Mouse (Mus musculus) forebrain, embryonic 10.5 days (tissue): Measurements from ENCODE around the gene Apoh. TPM values are rescaled to one million over a fixed set of nuclear protein-coding genes. Genes with fewer than 3 reads are reported as not detected.

ENCODE experiments used
- DNase-seq: peaks from one replicate; pipeline ENCODE4 v3.0.0-alpha.2; 2017; ENCODE audit warnings: low spot score; ENCODE audit errors: extremely low spot score
- H3K27ac ChIP-seq: fragments of 300-500 bp; sonication (generic); 2 replicates; pipeline ENCODE4 v1.5.1; 2016; ENCODE audit warnings: mild to moderate bottlenecking
- H3K27me3 ChIP-seq: fragments of 300-500 bp; sonication (generic); 2 replicates; pipeline ENCODE4 v1.6.1; 2016; ENCODE audit warnings: mild to moderate bottlenecking; ENCODE audit not compliant: poor library complexity, severe bottlenecking
- H3K36me3 ChIP-seq: fragments of 300-500 bp; sonication (generic); replicated peaks from 2 replicates; pipeline ENCODE4 v1.6.1; 2016; ENCODE audit warnings: mild to moderate bottlenecking, moderate library complexity
- H3K4me1 ChIP-seq: fragments of 300-500 bp; sonication (generic); 2 replicates; pipeline ENCODE4 v1.6.1; 2016
- H3K4me3 ChIP-seq: fragments of 300-500 bp; sonication (generic); 2 replicates; pipeline ENCODE4 v1.5.1; 2016; ENCODE audit warnings: mild to moderate bottlenecking, moderate library complexity
- H3K9me3 ChIP-seq: fragments of 300-500 bp; sonication (generic); 2 replicates; pipeline ENCODE4 v1.6.1; 2016; ENCODE audit warnings: mild to moderate bottlenecking, moderate library complexity
- WGBS: fragments of 180-500 bp; shearing (Covaris S2); methylation state at CpG from one replicate; pipeline ENCODE4 v1.1.7; 2016; 5-methylcytosine and 5-hydroxymethylcytosine counted together
- polyA plus RNA-seq: library from polyadenylated mRNA; unstranded; fragments of >200 nt; fragmentation: Nextera tagmentation; extraction: Ambion mirVana; gene quantifications from 2 replicates; pipeline ENCODE4 v1.2.1, GENCODE M21; 2016

Apoh gene
- polyA plus RNA-seq, 1 experiment from 2014 or later: not detected

GRCm38 (mm10) chr11:108409876-108410644 lies 66.9 kb downstream of the Apoh start:
- DNase-seq: no peak
- Histone ChIP-seq H3K27ac (no peak overlapping the region), H3K36me3 (no peaks in the 10 kb centered on the region), H3K4me1 (peaks cover 7% of the 10 kb centered on the region; the same call in 1 of the 2 replicates), H3K9me3 (no peaks in the 10 kb centered on the region), H3K4me3 (no peak overlapping the region), H3K27me3 (no peaks in the 10 kb centered on the region)
- 80% methylated on average over 8 of the region's 9 CpGs for WGBS

- 0 out of 2 replicates have a peak, but pooled peaks cover 3% of the 10 kb centered on the region for H3K4me1 ChIP-seq
- H3K9me3 ChIP-seq: no peaks in the 10 kb centered on the region
- H3K36me3 ChIP-seq: no peaks in the 10 kb centered on the region
- H3K4me3 ChIP-seq: no peak overlapping the region
- no peak overlapping the region for H3K27ac ChIP-seq
- H3K27me3 ChIP-seq: peaks cover 2% of the 10 kb centered on the region; the same call in 1 of the 2 replicates
- 91% methylated on average over 1 of the region's 1 CpGs for WGBS
- DNase-seq: no peak
Observed at GRCm38 (mm10) chr11:108416360-108416759, 73.2 kb downstream of the Apoh start.

- 61% methylated on average over 1 of the region's 1 CpGs for WGBS
- DNase-seq: no peak
- no peak overlapping the region for H3K27ac ChIP-seq
- H3K9me3 ChIP-seq: no peaks in the 10 kb centered on the region
- H3K4me3 ChIP-seq: no peak overlapping the region
- peaks cover 15% of the 10 kb centered on the region for H3K4me1 ChIP-seq
- no peaks in the 10 kb centered on the region for H3K36me3 ChIP-seq
- peaks cover 23% of the 10 kb centered on the region for H3K27me3 ChIP-seq
Observed at GRCm38 (mm10) chr11:108418540-108418939, 75.4 kb downstream of the Apoh start.

- Histone ChIP-seq H3K36me3 (no peaks in the 10 kb centered on the region), H3K27ac (no peak overlapping the region), H3K27me3 (peaks cover 26% of the 10 kb centered on the region), H3K4me3 (no peak overlapping the region), H3K9me3 (no peaks in the 10 kb centered on the region), H3K4me1 (peaks cover 22% of the 10 kb centered on the region)
- no peak for DNase-seq
- WGBS: 91% methylated on average over 6 of the region's 6 CpGs
Observed at GRCm38 (mm10) chr11:108419242-108419641, 76.1 kb downstream of the Apoh start.

GRCm38 (mm10) chr11:108420751-108421150 lies 77.6 kb downstream of the Apoh start:
- Histone ChIP-seq H3K4me1 (peaks cover 30% of the 10 kb centered on the region), H3K27ac (no peak overlapping the region), H3K36me3 (no peaks in the 10 kb centered on the region), H3K4me3 (no peak overlapping the region), H3K27me3 (peaks cover 26% of the 10 kb centered on the region), H3K9me3 (no peaks in the 10 kb centered on the region)
- DNase-seq: no peak
- WGBS: 81% methylated on average over 4 of the region's 4 CpGs

GRCm38 (mm10) chr11:108423221-108423620 lies 80.1 kb downstream of the Apoh start:
- Histone ChIP-seq H3K9me3 (no peaks in the 10 kb centered on the region), H3K27ac (peak overlapping the region; percentile 94), H3K4me3 (0 out of 2 replicates have a peak overlapping the region, but pooled peaks have one; percentile 75), H3K4me1 (peaks cover 51% of the 10 kb centered on the region), H3K27me3 (peaks cover 26% of the 10 kb centered on the region), H3K36me3 (no peaks in the 10 kb centered on the region)
- WGBS: 40% methylated on average over 7 of the region's 7 CpGs
- no peak for DNase-seq

GRCm38 (mm10) chr11:108424111-108424510 lies 81.0 kb downstream of the Apoh start:
- H3K36me3 ChIP-seq: no peaks in the 10 kb centered on the region

GRCm38 (mm10) chr11:108424889-108425591 lies 81.9 kb downstream of the Apoh start, which contains the start of gene Cep112:
Gene Cep112 (plus strand): TSS chr11:108425192.
- Histone ChIP-seq H3K36me3 (no peaks in the 10 kb centered on the region), H3K9me3 (no peaks in the 10 kb centered on the region), H3K27ac (peak within 1 kb of the TSS; percentile 94), H3K27me3 (peaks cover 26% of the 10 kb centered on the region), H3K4me1 (peaks cover 48% of the 10 kb centered on the region), H3K4me3 (peak within 1 kb of the TSS; percentile 75)
- DNase-seq: peak; percentile 97
- WGBS: under 1% methylated on average over 61 of the region's 61 CpGs

More at GRCm38 (mm10) chr11:108424111-108424510, 81.0 kb downstream of the Apoh start:
- peaks cover 51% of the 10 kb centered on the region for H3K4me1 ChIP-seq
- peak overlapping the region; percentile 94 for H3K27ac ChIP-seq
- peak overlapping the region; percentile 75 for H3K4me3 ChIP-seq
- DNase-seq: peak; percentile 34
- WGBS: 3% methylated on average over 5 of the region's 5 CpGs
- H3K27me3 ChIP-seq: peaks cover 26% of the 10 kb centered on the region
- no peaks in the 10 kb centered on the region for H3K9me3 ChIP-seq

- peak overlapping the region; percentile 75 for H3K4me3 ChIP-seq
- no peaks in the 10 kb centered on the region for H3K9me3 ChIP-seq
- peaks cover 48% of the 10 kb centered on the region for H3K4me1 ChIP-seq
- WGBS: 11% methylated on average over 14 of the region's 14 CpGs
- H3K36me3 ChIP-seq: no peaks in the 10 kb centered on the region
- DNase-seq: no peak
- peaks cover 26% of the 10 kb centered on the region for H3K27me3 ChIP-seq
- H3K27ac ChIP-seq: peak overlapping the region; percentile 94
Observed at GRCm38 (mm10) chr11:108425592-108425921, 82.4 kb downstream of the Apoh start.

GRCm38 (mm10) chr11:108426086-108426485 lies 82.9 kb downstream of the Apoh start:
- Histone ChIP-seq H3K27ac (peak overlapping the region; percentile 94), H3K4me3 (peak overlapping the region; percentile 75), H3K27me3 (peaks cover 26% of the 10 kb centered on the region), H3K9me3 (no peaks in the 10 kb centered on the region), H3K36me3 (no peaks in the 10 kb centered on the region), H3K4me1 (peaks cover 48% of the 10 kb centered on the region)
- DNase-seq: no peak
- WGBS: 88% methylated on average over 3 of the region's 3 CpGs

GRCm38 (mm10) chr11:108427191-108427590 lies 84.0 kb downstream of the Apoh start:
- WGBS: 70% methylated on average over 6 of the region's 6 CpGs
- Histone ChIP-seq H3K4me3 (no peak overlapping the region), H3K27me3 (peaks cover 16% of the 10 kb centered on the region), H3K9me3 (no peaks in the 10 kb centered on the region), H3K36me3 (no peaks in the 10 kb centered on the region), H3K27ac (no peak overlapping the region), H3K4me1 (peaks cover 48% of the 10 kb centered on the region)
- DNase-seq: no peak

- no peak overlapping the region for H3K4me3 ChIP-seq
- H3K27me3 ChIP-seq: no peaks in the 10 kb centered on the region
- H3K9me3 ChIP-seq: no peaks in the 10 kb centered on the region
- no peak overlapping the region for H3K27ac ChIP-seq
- WGBS: 90% methylated on average over 2 of the region's 2 CpGs
- H3K36me3 ChIP-seq: no peaks in the 10 kb centered on the region
- no peak for DNase-seq
- H3K4me1 ChIP-seq: peaks cover 31% of the 10 kb centered on the region
Observed at GRCm38 (mm10) chr11:108429076-108429475, 85.9 kb downstream of the Apoh start.
